Mouse (Mus musculus): ENCODE results near the gene Pmvk.

DNA sequence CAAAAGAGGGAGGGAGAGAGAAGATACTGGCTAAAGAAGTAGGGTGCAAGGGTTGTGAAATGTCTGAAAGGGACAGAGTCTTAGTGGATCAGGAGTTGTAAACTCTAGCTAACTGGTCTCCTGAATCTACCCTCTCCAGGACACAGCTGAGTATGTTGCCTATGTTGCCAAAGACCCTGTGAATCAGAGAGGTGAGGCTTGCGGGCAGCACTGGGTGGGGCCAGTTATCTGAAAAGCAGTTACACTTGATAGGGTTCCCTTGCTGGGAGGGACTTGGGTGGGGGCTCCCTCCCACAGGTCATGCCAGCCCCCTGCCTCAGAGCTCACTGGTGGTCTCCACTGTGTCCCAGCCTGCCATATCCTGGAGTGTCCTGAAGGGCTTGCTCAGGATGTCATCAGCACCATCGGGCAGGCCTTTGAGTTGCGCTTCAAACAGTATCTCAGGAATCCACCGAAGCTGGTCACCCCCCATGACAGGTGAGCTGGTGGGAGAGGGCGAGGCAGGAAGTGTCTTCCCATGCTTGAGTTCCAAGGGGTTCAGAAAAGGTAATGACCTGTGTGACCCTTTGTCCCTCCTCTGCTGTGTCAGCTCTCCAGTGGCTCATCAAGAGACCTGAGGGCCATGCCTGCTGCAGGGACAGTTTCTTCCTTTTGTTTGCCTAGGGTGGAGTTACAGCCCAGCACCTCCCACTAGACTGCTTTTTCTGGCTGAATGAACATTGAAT is 29.8 kb upstream of the Pmvk start:
- no peak for TF ChIP-seq CTCF (IDR thresholded peaks at IDR 0.05; ENCODE audit: low read depth)
- TF ChIP-seq EP300 (IDR thresholded peaks at IDR 0.05; ENCODE audit: low read depth), result no peak; the same call in 1 of the 2 replicates
